Mouse (Mus musculus): Measurements from ENCODE around the gene Bloc1s1.

DNA sequence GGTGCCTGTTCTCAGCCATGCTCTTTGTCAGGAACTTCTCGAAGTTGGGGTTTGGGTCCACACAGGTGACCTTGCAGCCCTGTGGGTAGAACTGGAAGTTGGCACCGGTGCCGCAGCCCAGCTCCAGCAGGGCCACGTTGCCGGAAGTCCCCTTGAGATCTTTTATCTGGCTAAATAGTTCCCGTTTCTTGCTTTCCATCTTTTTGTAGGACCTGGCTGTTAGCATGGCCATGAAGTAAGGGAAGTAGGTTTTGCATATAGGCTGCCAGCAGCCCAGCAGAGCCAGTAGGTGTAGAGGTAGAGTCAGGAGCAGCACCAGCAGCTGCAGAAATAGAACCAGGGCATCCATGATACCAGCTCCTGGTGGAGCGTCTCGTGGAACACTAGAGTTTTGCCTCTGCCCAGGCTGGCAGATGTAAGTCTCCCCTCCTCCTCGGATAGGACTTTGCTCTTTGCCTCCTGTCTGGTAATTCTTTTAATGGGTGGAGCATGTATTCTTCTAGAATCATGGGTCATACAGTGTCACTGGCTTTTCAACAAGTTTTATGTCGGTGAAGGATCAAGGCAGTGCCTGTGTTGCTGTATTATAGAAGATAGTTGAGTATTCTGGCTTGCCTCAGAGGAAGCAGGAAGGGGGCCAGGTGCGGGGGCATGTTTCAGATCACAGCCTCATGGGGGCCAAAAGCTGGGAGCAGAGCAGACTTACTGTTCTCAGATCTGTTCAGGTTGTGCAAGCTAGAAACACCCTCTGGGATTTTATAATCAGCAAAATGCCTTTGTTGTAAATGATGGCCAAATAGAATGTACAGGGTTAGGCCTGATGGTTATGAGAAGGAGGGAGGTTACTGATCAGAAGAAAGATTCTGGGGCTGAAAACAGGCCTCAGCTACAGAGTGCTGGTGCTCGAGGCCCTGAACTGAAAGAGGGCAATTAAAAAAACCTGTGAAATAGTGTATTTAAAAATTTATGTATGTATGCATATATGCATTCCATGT, 37.1 kb upstream of the Bloc1s1 start, which contains the start of gene Mettl7b:
- TF ChIP-seq ZNF384 (IDR thresholded peaks at IDR 0.05; ENCODE audit: low read depth, low read length) (no peak), MAFK (IDR thresholded peaks at IDR 0.05; ENCODE audit: insufficient read depth, low read depth, low read length) (no peak)

All from ES-E14 (cell line).